In the genomic region with DNA sequence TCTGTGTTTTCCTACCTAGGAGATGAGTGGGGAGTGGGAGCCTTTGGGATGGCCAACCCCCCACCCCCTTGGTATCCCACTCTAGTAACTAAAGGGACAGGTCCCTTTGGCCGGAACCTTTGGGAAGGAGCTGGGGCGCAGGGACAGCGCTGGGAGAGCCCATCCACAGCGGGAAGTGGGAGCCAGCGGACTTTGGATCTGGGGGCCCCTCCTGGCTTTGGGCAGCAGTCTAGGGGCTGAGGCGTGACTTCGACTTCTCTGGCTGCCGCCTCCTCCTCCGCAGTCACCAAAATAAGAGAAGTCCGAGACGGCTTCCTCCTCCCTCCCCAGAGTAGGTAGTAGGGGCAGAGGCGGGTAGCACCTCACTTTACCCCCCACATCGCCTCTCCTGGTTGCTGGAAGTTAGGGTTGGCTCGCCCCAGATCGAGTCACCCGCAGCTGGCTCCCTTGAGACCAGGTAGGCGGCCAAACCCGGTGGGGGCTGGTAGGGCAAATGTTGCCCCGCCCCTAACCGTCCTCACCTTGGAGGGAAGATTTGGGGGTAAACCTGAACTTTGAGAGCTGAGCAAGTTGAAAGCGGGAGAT, we compare ENCODE assay signal across 8 mouse cellular contexts. TPM values are rescaled to one million over a fixed set of nuclear protein-coding genes. Genes with fewer than 3 reads are reported as not detected.
DNase-seq lines count a peak whose midpoint lies in the region; ATAC-seq lines count a peak whose summit lies in the region.

A gene (plus strand): TSS at position 282 of the 585 bp plus-strand sequence.

- 0 out of 2 replicates have a peak within 1 kb of the TSS, but pooled peaks have one; percentile 13 for H3K9ac ChIP-seq in hindbrain, embryonic 15.5 days
- peak within 1 kb of the TSS; percentile 16; the same call in 1 of the 2 replicates for H3K9ac ChIP-seq in lung, embryonic 15.5 days

- H3K9me3 ChIP-seq in hindbrain, embryonic 15.5 days, result no peaks in the 10 kb centered on the region
- no peaks in the 10 kb centered on the region for H3K9me3 ChIP-seq in lung, embryonic 15.5 days

- 7% methylated on average over 21 of the region's 21 CpGs for WGBS in hindbrain, embryonic 15.5 days
- WGBS in lung, embryonic 15.5 days, result 18% methylated on average over 21 of the region's 21 CpGs

- no peaks in the 10 kb centered on the region for H3K36me3 ChIP-seq in hindbrain, embryonic 15.5 days
- H3K36me3 ChIP-seq in lung, embryonic 15.5 days, result no peaks in the 10 kb centered on the region

- H3K4me1 ChIP-seq in hindbrain, embryonic 15.5 days (replicated peaks), result peaks cover 25% of the 10 kb centered on the region
- peaks cover 27% of the 10 kb centered on the region for H3K4me1 ChIP-seq in lung, embryonic 15.5 days

- DNase-seq in testis, postnatal 10 days (ENCODE audit: low spot score), result peak; percentile 48
- DNase-seq in testis, postnatal 14 days (ENCODE audit: low spot score), result no peak
- peak; percentile 47 to 65 for DNase-seq in spleen, postnatal 10 days (ENCODE audit: low spot score in 2 of 2)
- no peak for DNase-seq in layer of hippocampus, postnatal 36 days

- peaks cover 23% of the 10 kb centered on the region for H3K27me3 ChIP-seq in hindbrain, embryonic 15.5 days
- peaks cover 6% of the 10 kb centered on the region; the same call in 1 of the 2 replicates for H3K27me3 ChIP-seq in lung, embryonic 15.5 days

- H3K4me3 ChIP-seq in hindbrain, embryonic 15.5 days, result no peak within 1 kb of the TSS; the same call in 1 of the 2 replicates
- H3K4me3 ChIP-seq in lung, embryonic 15.5 days, result peak within 1 kb of the TSS; percentile 24

- peak within 1 kb of the TSS; percentile 47 for H3K4me2 ChIP-seq in hindbrain, embryonic 15.5 days
- peak within 1 kb of the TSS; percentile 56 for H3K4me2 ChIP-seq in lung, embryonic 15.5 days

- H3K27ac ChIP-seq in hindbrain, embryonic 15.5 days (replicated peaks), result no peak within 1 kb of the TSS; the same call in 1 of the 2 replicates
- peak within 1 kb of the TSS; percentile 35; the same call in 1 of the 2 replicates for H3K27ac ChIP-seq in lung, embryonic 15.5 days

- ATAC-seq in hindbrain, embryonic 15.5 days (ENCODE audit: low FRiP score, low read depth), result no peak
- no peak for ATAC-seq in lung, embryonic 15.5 days (ENCODE audit: borderline replicate concordance, extremely low read depth, low FRiP score, low TSS enrichment)
- ATAC-seq in frontal cortex, adult (ENCODE audit: low TSS enrichment), result no peak
- no peak for ATAC-seq in cerebellum, adult (ENCODE audit: insufficient number of reproducible peaks, low FRiP score, low TSS enrichment)

RNA-seq across cellular contexts. Expression of the gene that starts here (rescaled TPM):
- polyA plus RNA-seq in hindbrain, embryonic 15.5 days (2015; fragmentation: Nextera tagmentation; extraction: Ambion mirVana), result 0.04 and 0.21 TPM in 2 replicates
- polyA plus RNA-seq in lung, embryonic 15.5 days (2015; fragmentation: Nextera tagmentation; extraction: Ambion mirVana), result 0.69 and 0.74 TPM in 2 replicates
- total RNA-seq in layer of hippocampus, postnatal 36 days (2021), result under 1 TPM in 1 of 2 experiments, not detected in 1; 0.66 TPM

Comparison
In these comparisons a context has a peak if more than half of its experiments do, and no peak if none do; other contexts are left out.
1. DNase-seq: peak in testis, postnatal 10 days (single experiment) and spleen, postnatal 10 days (2 of 2); none in testis, postnatal 14 days (single experiment) and layer of hippocampus, postnatal 36 days (0 of 2).